Mouse (Mus musculus) left cerebral cortex, postnatal 36 days (tissue): Measurements from ENCODE around the gene Parp8. TPM values are rescaled to one million over a fixed set of nuclear protein-coding genes. Genes with fewer than 3 reads are reported as not detected.
A peak's percentile ranks its signal among the peaks of the same experiment; 100 is the strongest.

Experiments used
- DNase-seq, 2 experiments: peaks; one replicate each; pipeline ENCODE4 v3.0.0; 2021 to 2022; ENCODE audit warnings: low spot score in 2 of 2, mixed read lengths in 1 of 2
- intact Hi-C: fragments of 180-260 bp; cut with DNase I; formaldehyde crosslinking; loops from one replicate; pipeline ENCODE4 v1.15.1; 2025
- total RNA-seq, 2 experiments: library from RNA; stranded (reverse); gene quantifications; 2 replicates each; pipeline ENCODE4 v1.2.3; 2021

Parp8 gene
- total RNA-seq, 2 experiments from 2014 or later: 16.2 to 23.5 TPM

- DNase-seq: no peak
- intact Hi-C loops: no loop called here
These were observed 121.9 kb downstream of the Parp8 start for GRCm38 (mm10) chr13:116903394-116903793.

- intact Hi-C loops: no loop called here
- no peak for DNase-seq
These were observed 126.9 kb downstream of the Parp8 start for GRCm38 (mm10) chr13:116898395-116898794.

GRCm38 (mm10) chr13:116897711-116898110 lies 127.6 kb downstream of the Parp8 start:
- intact Hi-C loops: no loop called here
- no peak for DNase-seq

- intact Hi-C loops: loop anchor here (5.0 kb wide), 1 partner anchor 143 kb away; the partner anchor contains the start of gene Parp8
These were observed 140.9 kb downstream of the Parp8 start for GRCm38 (mm10) chr13:116884422-116884942.

GRCm38 (mm10) chr13:116882226-116882625 lies 143.1 kb downstream of the Parp8 start:
- no peak for DNase-seq
- intact Hi-C loops: loop anchor here (5.0 kb wide), 1 partner anchor 145 kb away; the partner anchor contains the start of gene Parp8

More at GRCm38 (mm10) chr13:116884422-116884942, 140.9 kb downstream of the Parp8 start:
- DNase-seq: no peak

GRCm38 (mm10) chr13:116879580-116880192 lies 145.7 kb downstream of the Parp8 start:
- peak in 1 of 2 experiments; percentile 8 for DNase-seq
- intact Hi-C loops: loop anchor here (5.0 kb wide), 1 partner anchor 148 kb away; the partner anchor contains the start of gene Parp8

GRCm38 (mm10) chr13:116870221-116870620 lies 155.1 kb downstream of the Parp8 start:
- intact Hi-C loops: no loop called here
- no peak for DNase-seq

- intact Hi-C loops: no loop called here
- DNase-seq: no peak
These were observed 181.4 kb downstream of the Parp8 start for GRCm38 (mm10) chr13:116843937-116844336.

- DNase-seq: no peak
- intact Hi-C loops: no loop called here
These were observed 194.4 kb downstream of the Parp8 start for GRCm38 (mm10) chr13:116830984-116831383.

GRCm38 (mm10) chr13:116829015-116829414 lies 196.3 kb downstream of the Parp8 start:
- no peak for DNase-seq
- intact Hi-C loops: no loop called here

GRCm38 (mm10) chr13:116811456-116811855 lies 213.9 kb downstream of the Parp8 start:
- intact Hi-C loops: no loop called here
- no peak for DNase-seq

Other genes with a start within 250 kb of the Parp8 start
- 10 to 100 TPM; 30.9 to 31.6 TPM for gene Emb, start 183.0 kb upstream of the Parp8 start, total RNA-seq
- 1 to 10 TPM; 1.0 to 1.4 TPM for gene Gm17509, start 195.5 kb upstream of the Parp8 start, total RNA-seq